Mouse (Mus musculus) kidney, postnatal 25 days (tissue): Measurements from ENCODE around the gene Ang5.
"Not testable (repeated sequence)": the region's sequence is repeated elsewhere in the genome, so short reads cannot be mapped to it uniquely, and the experiment has no call there.

Experiments used
- DNase-seq, 2 experiments: peaks; one replicate each; pipeline ENCODE4 v3.0.0; 2021; ENCODE audit warnings: mixed read lengths in 2 of 2

Gene Ang5

GRCm38 (mm10) chr14:43956769-43957168 is at the start of gene Ang5:
Gene Ang5, plus strand, starts transcription at chr14:43957069.
- DNase-seq = not testable (repeated sequence)

GRCm38 (mm10) chr14:43918214-43918613 is 38.7 kb upstream of the Ang5 start:
- not testable (repeated sequence) for DNase-seq

DNA sequence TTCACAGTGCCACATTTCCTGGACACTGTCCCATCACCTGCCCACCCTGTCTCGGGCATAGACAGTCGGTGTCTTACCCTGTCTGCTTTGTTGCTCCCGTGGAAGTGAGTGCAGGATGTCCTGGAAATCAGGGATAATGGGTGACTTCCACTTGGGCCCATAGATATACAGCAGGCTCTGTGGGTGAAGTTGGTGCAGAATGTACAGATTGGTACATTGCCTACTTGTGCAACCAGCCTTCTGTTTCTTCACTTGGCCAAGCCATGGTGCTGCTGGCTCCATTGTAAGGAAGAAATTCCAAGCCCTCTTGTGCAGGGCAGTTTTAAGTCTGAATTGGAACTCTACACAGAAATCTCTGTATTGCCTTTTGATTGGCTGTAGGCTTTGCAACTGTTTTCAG is 33.4 kb upstream of the Ang5 start, which contains the start of gene Ear10:
Gene Ear10, minus strand, starts transcription at position 101 of the 400 bp plus-strand sequence.
- DNase-seq = not testable (repeated sequence)

DNA sequence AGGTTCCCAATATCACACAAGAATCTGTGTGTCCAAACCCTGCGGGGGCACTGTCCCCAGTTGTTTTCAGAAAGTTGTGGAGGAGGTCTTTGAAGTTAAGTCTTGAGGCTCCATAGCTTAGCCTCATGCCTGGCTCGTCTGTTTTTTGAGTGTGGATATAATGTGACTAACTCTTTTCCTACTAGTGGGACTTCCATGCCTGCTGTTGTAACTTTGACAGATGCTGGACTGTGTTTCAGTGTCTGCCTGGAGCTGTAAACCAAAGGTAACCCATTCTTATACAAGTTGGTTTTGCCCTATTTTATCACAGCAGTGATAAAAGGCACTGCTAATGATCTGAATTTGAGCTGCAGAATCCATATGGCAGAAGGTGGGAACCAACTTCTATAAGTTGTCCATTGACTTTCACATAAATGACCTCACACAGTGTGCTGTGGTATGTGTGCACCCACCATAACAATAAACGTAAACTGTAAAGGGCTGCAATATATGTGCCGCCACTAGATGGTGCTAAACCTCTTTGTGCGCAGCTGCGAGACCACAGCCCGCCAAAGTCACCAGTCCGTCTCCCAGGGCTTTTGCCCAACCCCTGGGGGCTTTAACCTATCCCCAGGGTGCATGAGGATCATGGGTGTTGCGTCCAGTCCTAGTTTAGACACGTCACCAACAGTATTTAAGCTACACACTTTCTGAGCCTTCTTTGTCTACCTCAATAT is 32.0 kb upstream of the Ang5 start, which contains the start of gene Gm8113:
Gene Gm8113, plus strand, starts transcription at position 703 of the 716 bp plus-strand sequence.
- DNase-seq = peak; percentile 59 to 71

GRCm38 (mm10) chr14:43925404-43925950 is 31.4 kb upstream of the Ang5 start:
- not testable (repeated sequence) for DNase-seq

DNA sequence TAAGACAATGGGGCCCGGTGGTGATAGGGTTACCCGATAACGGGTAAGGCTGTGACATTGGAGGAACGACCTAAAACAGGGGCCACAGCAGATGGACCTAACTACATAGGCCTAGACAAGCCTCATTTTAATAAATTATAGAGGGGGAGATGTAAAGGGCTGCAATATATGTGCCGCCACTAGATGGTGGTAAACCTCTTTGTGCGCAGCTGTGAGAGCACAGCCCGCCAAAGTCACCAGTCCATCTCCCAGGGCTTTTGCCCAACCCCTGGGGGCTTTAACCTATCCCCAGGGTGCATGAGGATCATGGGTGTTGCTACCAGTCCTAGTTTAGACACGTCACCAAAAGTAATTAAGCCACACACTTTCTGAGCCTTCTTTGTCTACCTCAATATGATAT is 23.9 kb upstream of the Ang5 start:
- DNase-seq = peak; percentile 32 to 56

- not testable (repeated sequence) for DNase-seq
Observed at GRCm38 (mm10) chr14:43933399-43933798, 23.5 kb upstream of the Ang5 start.

DNA sequence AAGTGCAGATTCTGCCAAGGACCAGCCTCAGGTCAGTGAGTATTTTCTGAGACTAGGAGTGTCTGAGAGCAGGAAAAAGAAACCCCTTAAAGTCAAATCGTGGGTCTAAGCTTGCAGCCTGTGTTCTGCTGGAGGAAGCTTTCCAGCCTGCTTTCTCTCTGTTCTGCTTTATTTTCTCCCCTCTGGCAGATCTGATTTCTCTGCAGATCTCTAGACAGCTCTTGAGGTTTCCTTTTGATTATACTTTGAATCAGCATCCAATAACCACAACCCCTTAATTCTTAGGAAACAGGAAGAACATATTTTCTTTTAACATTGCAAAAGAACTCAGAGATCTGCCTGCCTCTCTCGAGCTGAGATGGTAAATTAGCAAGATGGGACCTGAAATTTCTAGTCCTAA is 3.5 kb upstream of the Ang5 start:
- not testable (repeated sequence) for DNase-seq

DNA sequence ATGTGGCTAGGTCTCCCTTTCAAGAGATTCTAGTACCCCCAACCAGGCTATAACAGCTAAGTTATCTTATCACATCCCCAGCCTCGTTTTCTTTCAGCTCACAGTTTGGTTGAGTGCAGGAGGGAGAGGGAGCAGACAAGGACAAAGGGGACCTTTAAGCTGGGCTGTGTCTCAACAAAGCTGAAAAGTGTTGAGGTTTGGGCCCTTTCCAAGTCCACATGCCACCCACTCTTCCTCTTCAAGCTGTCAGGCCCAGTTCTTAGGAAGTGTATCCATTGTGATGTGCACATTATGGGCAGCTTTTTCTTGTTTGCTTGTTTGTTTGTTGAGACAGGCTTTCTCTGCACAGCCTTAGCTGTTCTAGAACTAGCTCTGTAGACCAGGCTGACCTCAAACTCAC is 1.8 kb upstream of the Ang5 start:
- DNase-seq = not testable (repeated sequence)

- no peak for DNase-seq
Observed at GRCm38 (mm10) chr14:43983454-43983853, 26.6 kb downstream of the Ang5 start.

GRCm38 (mm10) chr14:43983897-43984296 is 27.0 kb downstream of the Ang5 start:
- DNase-seq = peak; percentile 50 to 63

GRCm38 (mm10) chr14:43986147-43986546 is 29.3 kb downstream of the Ang5 start:
- DNase-seq = no peak

DNA sequence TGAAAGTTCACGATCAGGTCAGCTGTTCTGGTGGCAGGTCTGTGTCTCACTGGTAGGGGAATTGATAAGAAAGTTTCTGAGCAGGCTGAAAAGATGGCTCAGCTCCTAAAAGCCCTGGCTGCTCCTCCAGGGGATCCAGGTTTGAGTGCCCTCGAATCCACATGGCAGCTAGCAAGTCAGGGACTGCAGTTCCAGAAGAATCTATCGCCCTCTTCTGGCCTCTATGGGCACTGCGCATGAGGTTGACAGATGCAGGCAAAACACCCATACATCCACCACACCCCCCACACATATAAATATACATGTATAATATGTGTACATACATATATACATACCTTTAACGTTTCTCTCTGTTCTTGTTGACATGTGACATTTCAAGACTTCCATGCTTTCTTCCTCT is 30.5 kb downstream of the Ang5 start:
- DNase-seq = peak; percentile 60 to 80

GRCm38 (mm10) chr14:43998455-43999000 is 41.7 kb downstream of the Ang5 start:
- not testable (repeated sequence) for DNase-seq

DNA sequence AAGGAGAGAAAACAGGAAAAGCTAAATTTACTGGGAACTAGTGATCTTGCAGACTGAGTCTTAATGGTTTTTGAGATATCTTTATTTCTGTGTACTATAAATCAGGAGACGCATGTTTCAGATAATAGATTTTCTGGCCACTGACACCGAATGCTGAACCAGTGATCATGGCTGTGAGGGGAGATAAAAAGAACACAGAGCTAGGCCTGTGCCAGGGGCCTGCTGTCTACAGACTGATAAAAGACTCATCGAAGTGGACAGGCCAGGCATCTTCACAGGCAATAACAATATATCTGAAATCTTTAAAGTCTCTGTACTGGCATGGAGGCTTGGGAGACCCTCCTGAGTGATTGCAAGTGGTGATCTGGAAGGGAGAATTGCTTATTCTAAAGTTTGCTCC is 44.7 kb downstream of the Ang5 start:
- no peak for DNase-seq

DNA sequence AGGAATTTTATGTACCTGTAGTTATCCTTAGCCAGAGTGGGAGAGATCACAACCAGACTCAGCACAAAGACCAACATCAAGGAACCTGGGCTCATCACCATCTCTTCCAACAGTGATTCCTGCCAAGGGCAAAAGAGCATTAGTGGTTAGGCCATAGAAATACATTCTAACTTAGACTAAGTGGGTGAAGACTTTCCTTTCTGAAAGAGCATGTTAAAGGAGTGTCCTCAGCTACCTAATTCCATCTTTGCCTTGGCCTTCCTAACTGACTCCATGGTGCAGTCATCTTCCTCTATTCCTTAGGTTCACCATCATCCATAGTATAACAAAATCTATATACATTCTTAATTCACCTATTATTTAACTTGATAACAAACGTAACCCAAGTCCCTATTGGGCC is 45.3 kb downstream of the Ang5 start, which contains the start of gene Ang6:
Gene Ang6, minus strand, starts transcription at position 101 of the 400 bp plus-strand sequence.
- DNase-seq = no peak

DNA sequence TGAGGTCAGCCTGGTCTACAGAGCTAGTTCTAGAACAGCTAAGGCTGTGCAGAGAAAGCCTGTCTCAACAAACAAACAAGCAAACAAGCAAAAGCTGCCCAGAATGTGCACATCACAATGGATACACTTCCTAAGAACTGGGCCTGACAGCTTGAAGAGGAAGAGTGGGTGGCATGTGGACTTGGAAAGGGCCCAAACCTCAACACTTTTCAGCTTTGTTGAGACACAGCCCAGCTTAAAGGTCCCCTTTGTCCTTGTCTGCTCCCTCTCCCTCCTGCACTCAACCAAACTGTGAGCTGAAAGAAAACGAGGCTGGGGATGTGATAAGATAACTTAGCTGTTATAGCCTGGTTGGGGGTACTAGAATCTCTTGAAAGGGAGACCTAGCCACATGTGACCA is 51.2 kb downstream of the Ang5 start:
- not testable (repeated sequence) for DNase-seq

- not testable (repeated sequence) for DNase-seq
Observed at GRCm38 (mm10) chr14:44009686-44010085, 52.8 kb downstream of the Ang5 start.
